Mouse (Mus musculus): ENCODE results near the gene Chaf1b. TPM values are rescaled to one million over a fixed set of nuclear protein-coding genes. Genes with fewer than 3 reads are reported as not detected.

The Chaf1b gene
- under 1 TPM in 1 of 2 experiments, not detected in 1; 0.12 TPM for total RNA-seq (2021)
- long read RNA-seq, experiment 1: 0 reads
- long read RNA-seq, experiment 2, partial matches to known transcripts: 0 of 1 reads
- long read RNA-seq, experiment 2, other reads (novel, unspliced or antisense): 0 of 1 reads

DNA sequence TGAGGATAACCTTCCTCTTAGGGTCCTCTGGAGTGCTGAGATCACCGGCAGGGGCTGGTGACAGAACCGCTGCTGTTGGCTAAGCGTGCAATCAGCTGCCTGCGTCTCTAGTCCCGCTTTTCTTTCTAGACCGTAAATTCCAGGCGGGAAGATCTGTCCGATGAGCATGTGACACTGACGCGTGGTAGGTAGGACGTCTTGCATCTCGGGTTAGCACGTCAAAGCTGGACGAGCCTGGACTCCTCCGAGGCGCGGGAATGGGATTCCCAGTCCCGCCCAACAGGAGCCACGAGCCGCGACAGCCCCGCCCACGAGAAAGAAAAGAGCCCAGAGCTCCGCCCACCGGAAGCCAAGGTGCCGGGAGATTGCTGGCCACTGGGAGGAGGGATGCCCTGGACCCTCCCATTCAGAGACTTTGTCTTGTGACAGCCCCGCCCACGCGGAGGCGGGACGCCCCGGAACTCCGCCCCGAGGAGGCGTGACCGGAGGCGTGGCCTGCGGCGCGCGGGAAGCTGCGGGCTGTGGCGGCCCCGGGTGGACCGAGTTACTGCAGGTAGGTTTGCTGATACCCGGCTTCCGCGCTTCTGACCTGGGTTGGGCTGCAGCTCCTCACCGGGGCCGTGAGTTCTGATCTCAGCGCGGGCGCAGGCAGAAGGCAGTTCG lies at the start of gene Chaf1b:
Gene Chaf1b (plus strand): TSS at position 479 of the 663 bp plus-strand sequence.
- peak; percentile 95 for DNase-seq (ENCODE audit: low spot score)

DNA sequence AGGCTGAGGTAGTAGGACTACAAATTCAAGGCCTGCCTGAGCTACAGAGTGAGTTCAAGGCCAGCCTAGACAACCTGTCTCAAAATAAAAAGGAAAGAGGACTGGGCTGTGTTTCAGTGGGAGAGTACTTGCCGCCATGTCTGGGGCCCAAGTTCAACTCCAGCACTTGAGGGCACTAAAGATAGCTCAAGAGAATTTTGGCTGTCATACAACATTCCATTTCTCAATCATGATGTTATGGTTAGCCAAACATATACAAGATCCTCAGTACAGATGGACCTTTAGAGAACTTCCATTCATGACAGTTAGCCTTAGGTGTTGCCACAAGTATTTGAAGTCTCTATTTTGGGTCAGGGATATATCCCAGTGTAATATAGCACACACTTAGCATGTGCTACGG lies 49.6 kb upstream of the Chaf1b start:
- no peak for DNase-seq (ENCODE audit: low spot score)

DNA sequence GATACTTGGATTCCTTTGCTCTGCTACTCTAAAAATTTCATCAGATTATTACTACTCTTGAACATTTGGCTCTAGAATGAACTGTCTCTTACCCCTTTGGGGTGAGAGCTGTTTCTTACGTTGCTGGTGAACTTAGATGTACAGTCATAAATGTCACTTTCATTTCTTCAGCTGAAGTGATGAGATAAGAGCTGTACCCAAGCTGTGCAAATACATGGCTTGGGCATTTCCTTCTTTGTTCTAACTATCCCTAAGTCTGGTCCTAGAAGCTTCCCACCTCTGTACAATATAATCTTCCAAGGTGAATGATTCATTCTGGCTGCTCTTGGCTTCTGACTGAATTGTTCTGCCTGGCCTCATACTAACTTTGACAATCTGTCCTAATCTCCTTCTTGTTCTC lies 44.7 kb upstream of the Chaf1b start:
- DNase-seq (ENCODE audit: low spot score): no peak

DNA sequence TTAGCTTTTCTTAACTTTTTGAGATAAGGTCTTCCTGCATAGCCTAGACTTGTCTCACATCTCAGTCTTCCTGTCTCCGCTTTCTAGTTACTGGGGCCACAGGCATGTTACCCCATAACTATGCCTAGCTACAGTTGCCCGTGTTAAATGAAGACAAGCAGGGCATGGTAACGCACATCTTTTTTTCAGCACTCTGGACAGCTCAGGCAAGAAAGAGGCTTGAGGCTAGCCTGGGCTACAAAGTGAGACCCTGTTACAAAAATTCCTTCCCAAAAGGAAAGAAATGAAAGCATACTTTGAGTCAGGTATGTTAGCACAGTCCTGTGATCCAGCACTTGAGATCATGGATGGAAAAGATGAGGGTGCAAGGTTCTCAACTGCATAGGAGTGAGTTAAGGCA lies 33.2 kb upstream of the Chaf1b start:
- DNase-seq (ENCODE audit: low spot score): no peak

DNA sequence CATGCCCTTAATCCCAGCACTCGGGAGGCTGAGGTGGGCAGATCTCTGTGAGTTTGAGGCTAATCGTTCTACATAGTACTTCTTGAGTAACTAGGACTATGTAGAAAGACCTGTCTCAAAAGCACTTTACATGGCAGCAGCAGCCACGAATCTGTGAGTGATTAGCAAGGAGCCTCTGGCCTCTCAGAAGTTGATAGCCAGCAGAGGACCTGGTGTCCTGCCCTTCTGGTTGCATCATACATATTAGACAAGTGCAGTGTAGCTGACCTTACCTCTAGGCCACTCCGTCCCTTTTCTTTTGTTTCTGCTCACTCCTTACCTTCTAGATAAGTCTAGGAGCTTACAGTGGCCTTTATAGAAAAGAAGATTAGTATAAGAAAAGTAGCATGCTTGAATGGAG lies 23.7 kb upstream of the Chaf1b start:
- no peak for DNase-seq (ENCODE audit: low spot score)

DNA sequence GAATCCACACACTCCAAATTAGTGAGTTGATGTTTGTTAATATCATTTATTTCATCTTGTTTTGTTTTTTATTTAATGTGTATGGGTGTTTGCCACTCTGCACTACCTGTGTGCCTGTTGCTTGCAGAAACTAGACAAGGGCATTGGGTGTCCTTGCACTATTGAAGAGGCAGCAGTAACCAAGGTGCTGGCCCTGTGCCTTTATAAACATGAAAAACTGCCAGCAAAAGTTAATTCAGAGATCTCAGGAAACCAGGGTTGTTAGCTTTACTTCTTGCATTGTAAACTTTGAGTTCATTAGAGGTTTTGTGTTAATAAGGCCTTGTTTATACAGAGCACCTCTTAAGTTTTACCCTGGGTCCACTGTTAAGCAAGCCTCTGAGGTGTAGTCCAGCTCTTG lies 23.0 kb upstream of the Chaf1b start:
- DNase-seq (ENCODE audit: low spot score): no peak

DNA sequence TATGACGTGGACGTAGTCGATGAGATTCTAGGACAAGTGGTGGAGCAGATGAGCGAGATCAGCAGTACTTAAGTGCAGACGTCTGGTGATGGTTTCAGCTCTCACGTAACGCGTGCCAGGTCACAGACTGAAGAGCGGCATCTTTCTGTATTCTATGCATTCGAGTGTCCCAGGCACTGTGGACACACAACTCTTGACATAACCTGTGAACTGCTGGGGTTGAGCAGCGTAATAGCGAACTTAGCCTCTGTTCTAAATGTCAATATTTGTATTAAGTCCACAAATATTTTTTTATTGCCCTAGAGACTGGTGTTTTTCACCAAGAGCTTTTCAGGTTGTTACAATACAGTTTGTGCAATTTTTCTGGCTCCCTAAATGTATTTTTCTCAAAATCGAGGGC lies 8.9 kb upstream of the Chaf1b start:
- no peak for DNase-seq (ENCODE audit: low spot score)

DNA sequence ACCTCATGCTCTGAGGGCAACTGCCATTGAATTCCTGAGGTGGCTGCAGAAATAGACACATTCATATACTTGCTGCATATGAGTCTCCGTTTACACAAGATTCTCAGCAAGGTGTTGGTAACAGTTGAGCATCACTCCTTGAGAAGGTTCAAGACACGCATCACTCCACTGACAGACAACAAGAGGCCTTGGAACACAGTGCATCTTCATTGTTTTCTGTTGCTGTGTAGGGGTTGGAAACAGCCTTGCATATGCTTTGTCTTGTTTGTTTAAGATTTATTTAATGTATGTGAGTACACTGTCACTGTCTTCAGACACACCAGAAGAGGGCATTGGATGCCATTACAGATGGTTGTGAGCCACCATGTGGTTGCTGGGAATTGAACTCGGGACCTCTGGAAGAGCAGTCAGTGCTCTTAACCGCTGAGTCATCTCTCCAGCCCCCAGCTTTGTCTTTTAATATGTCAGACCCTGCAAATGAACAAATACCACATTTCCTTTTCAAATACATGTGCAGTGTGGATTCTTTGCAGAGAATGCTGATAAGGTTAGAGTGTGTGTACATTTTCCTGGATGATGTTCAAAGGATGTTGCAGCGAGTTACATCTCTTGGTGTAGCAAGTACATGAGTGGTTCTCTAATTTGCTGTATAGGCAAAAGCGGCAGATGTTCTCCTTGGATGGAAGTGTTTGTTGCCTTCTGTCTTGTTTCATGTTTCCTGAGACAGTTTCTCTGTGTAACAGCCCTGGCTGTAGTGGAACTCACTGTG lies 5.9 kb upstream of the Chaf1b start:
- DNase-seq (ENCODE audit: low spot score): no peak

DNA sequence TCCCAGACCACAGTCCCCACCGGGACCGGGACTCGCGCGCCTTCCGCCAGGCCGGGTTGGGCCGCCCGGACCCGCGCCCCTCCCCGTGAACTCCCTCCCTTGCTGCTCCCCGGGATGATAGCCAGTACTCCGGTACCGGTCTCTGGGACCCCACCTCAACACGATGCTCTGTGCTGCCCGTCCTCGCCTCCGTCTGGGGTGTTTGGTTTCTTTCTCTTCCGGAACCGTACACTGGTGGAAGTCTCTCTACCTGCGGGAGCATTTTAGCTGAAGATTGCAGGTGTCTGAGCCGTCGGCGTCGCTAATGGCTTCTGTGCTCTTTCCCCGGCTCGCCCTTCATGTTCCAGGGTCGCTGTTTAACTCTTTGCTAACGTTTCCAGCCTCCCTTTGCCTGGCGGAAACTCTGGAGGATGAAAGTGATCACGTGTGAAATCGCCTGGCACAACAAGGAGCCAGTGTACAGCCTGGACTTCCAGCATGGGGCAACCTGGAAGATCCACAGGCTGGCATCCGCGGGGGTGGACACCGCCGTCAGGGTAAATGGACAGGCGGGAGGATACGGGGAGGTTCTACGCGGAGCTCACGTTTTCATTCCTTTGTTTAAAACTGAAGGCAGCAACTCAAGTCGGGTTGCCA lies 503 bp downstream of the Chaf1b start:
- no peak for DNase-seq (ENCODE audit: low spot score)

DNA sequence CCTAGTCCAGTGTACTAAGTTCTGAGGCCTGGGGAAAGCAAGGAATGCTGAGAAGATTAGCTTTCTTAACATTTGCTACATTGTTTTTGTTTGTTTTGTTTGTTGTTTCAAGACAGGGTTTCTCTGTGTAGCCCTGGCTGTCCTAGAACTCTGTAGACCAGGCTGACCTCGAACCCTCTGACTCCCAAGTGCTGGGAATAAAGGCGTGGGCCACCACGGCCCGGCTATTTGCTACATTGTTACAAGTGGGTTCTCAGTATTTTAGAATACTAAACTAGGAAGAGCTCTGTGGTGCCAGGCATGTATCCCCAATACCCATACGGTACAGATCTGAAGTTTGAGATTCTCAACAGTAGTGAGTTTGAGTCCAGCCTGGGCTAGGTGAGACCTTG lies 1.0 kb downstream of the Chaf1b start:
- DNase-seq (ENCODE audit: low spot score): no peak

DNA sequence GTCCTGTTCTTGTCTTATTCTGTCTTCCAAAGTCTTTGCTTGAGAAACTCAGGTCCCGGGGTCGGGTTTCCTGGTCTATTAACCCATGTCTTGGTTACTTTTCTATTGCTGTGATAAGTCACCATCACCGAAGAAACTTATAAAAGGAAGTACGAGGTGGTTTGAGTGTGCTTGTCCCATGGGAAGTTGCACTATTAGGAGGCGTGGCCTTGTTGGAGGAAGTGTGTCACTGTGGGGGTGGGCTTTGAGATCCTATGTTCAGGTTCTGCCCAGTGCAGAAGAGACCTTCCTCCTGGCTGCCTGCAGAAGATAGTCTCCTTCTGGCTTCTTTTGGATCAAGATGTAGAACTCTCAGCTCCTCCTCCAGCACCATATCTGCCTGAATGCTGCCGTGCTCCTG lies 4.8 kb downstream of the Chaf1b start:
- no peak for DNase-seq (ENCODE audit: low spot score)

DNA sequence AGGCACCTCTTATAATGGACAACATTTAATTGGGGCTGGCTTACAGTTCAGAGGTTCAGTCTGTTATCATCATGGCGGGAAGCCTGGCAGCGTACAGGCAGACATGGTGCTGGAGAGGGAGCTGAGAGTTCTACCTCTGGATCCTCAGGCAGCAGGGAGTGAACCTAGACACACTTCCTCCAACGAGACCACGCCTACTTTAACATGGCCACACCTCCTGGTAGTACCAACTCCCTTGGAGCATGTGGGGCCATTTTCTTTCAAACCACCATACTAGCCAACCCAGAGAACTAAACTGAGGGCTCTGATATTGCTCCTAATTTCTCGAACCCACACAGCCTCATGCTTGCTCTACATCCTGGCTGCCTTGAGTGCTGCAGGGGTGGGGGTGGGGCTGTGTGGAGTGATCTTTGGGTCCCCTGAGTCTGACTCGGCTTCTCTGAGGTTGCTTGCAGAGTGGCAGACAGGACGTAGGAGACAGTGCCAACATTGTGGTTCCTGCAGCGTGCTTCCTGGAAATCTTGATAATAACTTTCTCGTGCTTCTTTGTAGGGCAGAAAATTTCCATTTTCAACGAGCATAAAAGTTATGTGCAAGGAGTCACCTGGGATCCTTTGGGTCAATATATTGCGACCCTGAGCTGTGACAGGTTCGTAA lies 7.4 kb downstream of the Chaf1b start:
- no peak for DNase-seq (ENCODE audit: low spot score)

DNA sequence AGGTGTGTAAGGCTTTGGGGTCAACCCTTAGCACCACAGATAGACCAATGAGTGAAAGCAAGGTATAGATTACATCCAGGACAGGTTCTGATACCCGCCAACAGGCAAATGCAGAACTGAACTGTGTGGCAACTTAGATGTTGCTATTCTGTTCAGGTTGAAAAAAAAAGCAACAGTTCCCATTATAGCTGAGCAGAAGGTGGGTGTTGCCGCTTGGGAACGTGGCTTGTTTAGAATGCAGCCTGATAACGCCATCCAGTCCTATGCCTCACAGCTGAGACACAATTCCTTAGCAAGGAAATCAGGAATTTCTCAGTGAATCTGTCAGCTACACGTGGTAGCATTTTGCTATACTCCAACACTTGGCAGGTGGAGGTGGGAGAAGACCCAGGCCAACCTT lies 9.6 kb downstream of the Chaf1b start:
- DNase-seq (ENCODE audit: low spot score): no peak

DNA sequence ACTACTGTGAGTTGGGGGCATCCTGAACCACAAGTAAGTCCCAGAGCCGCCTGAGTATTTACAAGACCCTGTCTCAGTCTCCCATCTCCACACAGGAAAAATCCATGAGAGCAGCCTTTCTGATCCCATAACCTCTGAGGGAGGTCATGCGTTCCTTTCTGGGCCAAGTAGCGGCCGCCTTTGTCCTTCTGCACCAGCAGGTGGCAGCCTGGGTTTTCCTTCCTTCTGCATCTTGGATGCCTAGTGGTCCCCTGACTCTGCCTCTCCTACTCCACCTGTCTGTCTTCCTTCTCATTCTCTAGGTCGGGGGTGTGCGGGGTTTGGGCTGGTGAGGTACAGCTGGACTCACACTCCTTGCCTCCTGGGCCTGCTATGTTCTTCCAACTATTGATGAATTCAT lies 19.3 kb downstream of the Chaf1b start:
- no peak for DNase-seq (ENCODE audit: low spot score)

DNA sequence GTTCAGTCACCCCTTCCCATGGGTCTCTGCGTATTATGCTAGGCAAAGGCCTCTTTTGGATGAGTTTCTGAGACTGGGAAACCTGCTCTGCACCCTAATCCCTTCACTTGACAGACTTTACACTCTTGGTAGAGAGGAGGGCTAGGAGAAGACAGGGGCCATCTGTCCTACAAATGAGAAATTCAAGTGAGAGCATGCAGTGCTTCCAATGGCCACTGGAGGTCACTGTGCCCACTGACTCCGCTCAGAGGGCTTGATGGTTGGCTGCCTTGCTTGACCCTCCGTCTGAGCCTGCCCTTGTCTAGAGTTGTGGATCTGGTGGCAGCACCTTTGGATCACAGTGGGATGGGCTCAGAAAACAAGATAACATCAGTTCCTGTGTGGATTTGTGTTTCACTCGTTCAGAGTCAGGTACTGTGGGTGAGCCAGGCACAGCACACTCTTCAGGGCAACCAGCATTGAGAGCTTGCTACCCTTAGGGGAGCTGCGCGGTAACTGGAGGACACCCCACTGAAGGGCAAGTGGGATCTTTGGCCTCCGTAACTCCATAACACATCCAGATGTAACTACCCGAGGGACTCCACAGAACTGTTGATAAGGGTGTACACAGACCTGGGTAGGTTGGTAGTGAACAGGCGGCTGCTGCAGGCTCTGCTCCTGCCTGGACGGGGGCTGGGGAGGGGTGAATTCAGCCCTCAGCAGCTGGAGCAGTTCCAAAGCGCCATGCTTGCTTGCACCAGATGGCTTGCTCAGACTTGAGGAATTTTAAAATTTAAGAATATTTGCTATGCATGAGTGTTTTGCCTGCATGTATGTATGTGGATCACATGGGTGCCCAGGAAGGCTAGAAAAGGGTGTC lies 22.7 kb downstream of the Chaf1b start:
- DNase-seq (ENCODE audit: low spot score): peak; percentile 49

DNA sequence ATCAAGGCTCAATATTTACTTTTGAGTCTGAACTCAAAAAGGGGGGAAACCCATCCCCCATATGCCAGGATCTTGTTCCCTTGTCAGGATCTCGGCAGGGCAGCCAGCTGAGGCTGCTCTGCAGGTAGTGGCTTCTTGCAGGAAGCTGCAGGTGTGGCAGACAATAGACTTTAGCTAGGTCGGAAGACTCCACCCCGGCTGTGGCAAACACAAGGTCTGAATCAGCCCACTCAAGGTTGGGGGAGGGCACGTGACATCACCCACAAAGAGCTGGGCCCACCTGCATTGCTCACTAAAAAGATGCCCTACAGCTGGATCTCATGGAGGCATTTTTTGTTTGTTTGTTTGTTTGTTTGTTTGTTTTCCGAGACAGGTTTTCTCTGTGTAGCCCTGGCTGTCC lies 24.1 kb downstream of the Chaf1b start:
- DNase-seq (ENCODE audit: low spot score): no peak

DNA sequence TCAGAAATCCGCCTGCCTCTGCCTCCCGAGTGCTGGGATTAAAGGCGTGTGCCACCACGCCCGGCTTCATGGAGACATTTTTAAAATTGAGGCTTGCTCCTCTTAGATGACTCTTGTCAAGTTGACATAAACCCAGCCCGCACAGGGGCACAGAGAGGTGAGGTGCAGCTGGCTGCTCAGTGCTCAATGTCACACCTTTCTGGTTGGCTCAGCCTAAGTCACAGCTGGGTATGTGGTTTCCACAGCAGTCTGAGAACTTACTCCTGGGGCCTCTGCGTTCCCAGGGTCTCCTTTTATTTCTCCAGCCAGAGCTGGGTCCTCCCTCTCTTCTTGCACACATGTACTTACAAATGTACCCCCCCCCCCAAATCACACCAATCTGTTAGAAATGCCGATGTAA lies 24.5 kb downstream of the Chaf1b start:
- no peak for DNase-seq (ENCODE audit: low spot score)

DNA sequence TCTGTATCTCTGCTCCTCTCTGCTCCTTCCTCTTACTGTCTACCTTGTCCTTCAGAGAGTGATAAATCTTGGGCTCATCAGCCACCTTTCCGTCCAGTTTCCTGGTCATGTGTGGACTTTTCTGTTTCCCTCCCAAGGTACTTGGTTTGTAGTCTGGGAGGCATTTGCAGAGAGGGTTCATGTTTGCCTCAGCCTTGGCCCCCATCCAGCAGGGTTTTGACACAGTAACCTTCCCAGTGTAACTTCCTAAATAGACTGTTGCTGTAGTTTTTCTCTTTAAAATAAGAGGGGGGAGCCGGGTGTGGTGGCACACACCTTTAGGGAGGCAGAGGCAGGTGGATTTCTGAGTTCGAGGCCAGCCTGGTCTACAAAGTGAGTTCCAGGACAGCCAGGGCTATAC lies 26.2 kb downstream of the Chaf1b start:
- DNase-seq (ENCODE audit: low spot score): no peak

DNA sequence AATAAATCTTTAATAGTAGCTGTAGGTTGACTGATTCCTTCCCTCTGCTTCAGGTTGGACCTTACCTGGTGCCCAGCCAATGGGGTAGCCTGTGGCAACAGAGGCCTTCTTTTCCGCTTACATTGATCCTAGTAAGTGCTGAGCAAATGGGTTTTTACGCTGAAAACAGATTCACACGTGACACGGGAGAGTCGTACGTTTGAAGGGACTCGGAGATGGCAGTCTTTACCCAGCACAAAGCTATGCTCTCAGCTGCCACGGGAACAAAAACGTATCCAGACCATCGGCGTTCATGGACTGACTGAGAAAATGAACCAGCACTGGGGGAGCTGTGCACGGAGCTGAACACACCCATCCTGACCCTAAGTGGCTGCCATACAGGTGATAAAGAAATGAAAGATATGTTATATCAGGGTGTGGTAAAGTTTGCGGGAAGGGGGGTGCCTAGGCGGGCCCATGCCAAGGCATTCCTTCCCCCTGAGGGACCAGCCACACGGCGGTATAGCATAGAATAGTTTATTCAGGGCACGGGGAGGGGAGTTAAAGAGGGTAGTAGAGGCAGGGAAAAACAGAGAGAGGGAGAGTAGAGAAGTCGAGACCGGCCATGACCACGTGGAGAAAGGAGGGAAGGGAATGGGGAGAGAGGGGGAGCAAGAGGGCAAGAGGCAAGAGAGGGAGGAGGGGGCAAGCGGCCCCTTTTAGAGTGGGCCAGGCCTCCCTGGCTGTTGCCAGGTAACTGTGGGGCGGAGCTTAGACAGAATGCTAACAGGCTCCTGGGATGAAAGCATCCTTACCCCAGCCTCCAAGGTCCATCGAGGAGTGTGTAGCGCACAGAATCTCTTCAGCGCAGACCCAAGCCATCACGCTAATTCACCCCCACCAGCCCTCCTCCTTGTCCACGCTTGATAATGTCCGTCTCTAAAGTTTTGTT lies 27.3 kb downstream of the Chaf1b start:
- DNase-seq (ENCODE audit: low spot score): no peak

DNA sequence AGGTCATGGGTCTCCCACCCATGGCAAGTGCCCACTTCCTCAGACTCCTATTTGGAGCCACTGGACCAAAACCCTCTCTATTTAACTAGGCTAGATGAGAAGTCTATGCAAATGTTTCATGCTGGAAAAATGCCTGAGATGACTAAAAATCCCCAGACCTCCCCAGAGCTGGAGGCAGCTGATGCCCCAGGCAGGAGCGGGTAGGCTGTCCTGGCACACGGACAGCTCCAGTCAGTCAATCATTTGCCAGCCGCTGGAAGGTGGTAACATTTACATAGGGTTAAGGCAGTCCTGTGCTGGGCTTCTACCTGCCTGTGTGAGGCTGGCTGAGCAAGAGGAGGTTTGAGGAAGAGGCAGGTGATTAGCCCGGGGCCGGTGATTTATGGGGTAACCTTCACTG lies 28.5 kb downstream of the Chaf1b start:
- no peak for DNase-seq (ENCODE audit: low spot score)

Data from gastrocnemius, adult 18-20 months (tissue).